Mouse (Mus musculus) heart, embryonic 13.5 days (tissue): ENCODE measurements around the gene Tsen15. TPM values are rescaled to one million over a fixed set of nuclear protein-coding genes. Genes with fewer than 3 reads are reported as not detected.

Experiments
- ATAC-seq: fragments of 200-750 bp; cut with Nextera tagmentation; 2 replicates; pipeline ENCODE4 v1.8.0; 2017; ENCODE audit warnings: moderate TSS enrichment; ENCODE audit not compliant: insufficient number of reproducible peaks, low FRiP score, low TSS enrichment; ENCODE audit errors: extremely low read depth
- H3K27ac ChIP-seq: fragments of 300-500 bp; sonication (generic); replicated peaks from 2 replicates; pipeline ENCODE4 v1.5.1; 2015; ENCODE audit warnings: moderate library complexity, mild to moderate bottlenecking, inconsistent platforms
- H3K27me3 ChIP-seq: fragments of 300-500 bp; sonication (generic); replicated peaks from 2 replicates; pipeline ENCODE4 v1.6.1; 2015; ENCODE audit warnings: mild to moderate bottlenecking, inconsistent platforms
- H3K36me3 ChIP-seq: fragments of 300-500 bp; sonication (generic); 2 replicates; pipeline ENCODE4 v1.6.1; 2015; ENCODE audit warnings: mild to moderate bottlenecking, inconsistent platforms
- H3K4me1 ChIP-seq: fragments of 300-500 bp; sonication (generic); 2 replicates; pipeline ENCODE4 v1.6.1; 2015; ENCODE audit warnings: inconsistent platforms
- H3K4me2 ChIP-seq: fragments of 300-500 bp; sonication (generic); 2 replicates; pipeline ENCODE4 v1.6.1; 2015; ENCODE audit warnings: inconsistent platforms, mild to moderate bottlenecking, moderate library complexity
- H3K4me3 ChIP-seq: fragments of 300-500 bp; sonication (generic); 2 replicates; pipeline ENCODE4 v1.5.1; 2015; ENCODE audit warnings: moderate library complexity, mild to moderate bottlenecking, inconsistent platforms
- H3K9ac ChIP-seq: fragments of 300-500 bp; sonication (generic); 2 replicates; pipeline ENCODE4 v1.6.1; 2015; ENCODE audit warnings: inconsistent platforms, mild to moderate bottlenecking, moderate library complexity
- H3K9me3 ChIP-seq: fragments of 300-500 bp; sonication (generic); 2 replicates; pipeline ENCODE4 v1.6.1; 2016; ENCODE audit warnings: inconsistent platforms
- WGBS: fragments of 180-500 bp; shearing (Covaris S2); methylation state at CpG from one replicate; pipeline ENCODE4 v1.1.7; 2015; ENCODE audit warnings: mixed read lengths; 5-methylcytosine and 5-hydroxymethylcytosine counted together
- polyA plus RNA-seq: library from polyadenylated mRNA; unstranded; fragments of >200 nt; fragmentation: Nextera tagmentation; extraction: Ambion mirVana; gene quantifications from 2 replicates; pipeline ENCODE4 v1.2.1, GENCODE M21; 2015

The Tsen15 gene
- polyA plus RNA-seq, 1 experiment from 2014 or later = 59.0 TPM

DNA sequence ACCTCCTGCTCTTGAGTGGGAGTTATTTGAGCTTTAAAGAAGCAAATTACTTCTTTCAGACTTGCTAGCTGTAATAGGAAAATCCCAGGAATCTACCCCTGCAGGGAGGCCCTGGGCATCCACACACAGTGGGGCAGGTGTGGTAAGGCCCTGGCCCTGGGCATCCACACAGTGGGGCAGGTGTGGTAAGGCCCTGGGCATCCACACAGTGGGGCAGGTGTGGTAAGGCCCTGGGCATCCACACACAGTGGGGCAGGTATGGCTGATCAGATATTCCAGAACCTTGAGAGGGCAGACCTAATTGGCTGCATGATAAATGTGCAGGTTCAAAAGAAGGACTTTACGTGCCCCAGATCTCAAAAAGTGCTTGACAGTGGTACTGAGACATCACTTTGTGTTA, 1.9 kb downstream of the Tsen15 start:
- H3K27me3 ChIP-seq = no peaks in the 10 kb centered on the region
- H3K4me1 ChIP-seq = peaks cover 6% of the 10 kb centered on the region; the same call in 1 of the 2 replicates
- 92% methylated on average over 1 of the region's 1 CpGs for WGBS
- H3K4me3 ChIP-seq = no peak overlapping the region
- H3K9ac ChIP-seq = no peak overlapping the region
- no peak overlapping the region for H3K4me2 ChIP-seq
- no peak overlapping the region for H3K27ac ChIP-seq
- peaks cover 30% of the 10 kb centered on the region for H3K36me3 ChIP-seq
- no peak for ATAC-seq
- H3K9me3 ChIP-seq = no peaks in the 10 kb centered on the region

DNA sequence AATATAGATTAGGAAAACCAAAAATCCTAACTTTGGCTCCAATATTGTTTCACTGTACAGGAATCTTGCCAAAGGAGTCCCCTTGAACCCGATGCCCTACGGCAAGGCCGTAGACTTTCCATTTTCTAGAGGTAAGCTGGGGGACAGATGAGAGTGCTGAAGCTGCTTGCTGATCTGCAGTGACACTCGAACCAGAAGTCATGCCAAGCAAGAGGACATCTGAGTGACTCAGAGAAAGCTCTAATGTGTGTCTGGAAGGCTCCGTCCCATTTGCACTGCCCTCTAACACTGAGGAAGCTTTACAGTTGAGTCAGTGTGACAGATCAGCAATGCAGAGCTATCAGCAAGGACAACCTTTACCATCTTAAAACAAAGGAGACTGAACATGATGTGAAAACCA, 8.2 kb downstream of the Tsen15 start:
- WGBS = 82% methylated on average over 5 of the region's 5 CpGs
- H3K27ac ChIP-seq = no peak overlapping the region
- H3K4me1 ChIP-seq = no peaks in the 10 kb centered on the region
- ATAC-seq = no peak
- no peak overlapping the region for H3K4me2 ChIP-seq
- no peaks in the 10 kb centered on the region for H3K9me3 ChIP-seq
- peaks cover 70% of the 10 kb centered on the region for H3K36me3 ChIP-seq
- no peak overlapping the region for H3K4me3 ChIP-seq
- no peak overlapping the region for H3K9ac ChIP-seq
- H3K27me3 ChIP-seq = no peaks in the 10 kb centered on the region

- Histone ChIP-seq H3K4me2 (peak overlapping the region; percentile 46), H3K4me3 (no peak overlapping the region), H3K9ac (peak overlapping the region; percentile 69; the same call in 1 of the 2 replicates), H3K36me3 (peaks cover 33% of the 10 kb centered on the region), H3K27ac (peak overlapping the region; percentile 89), H3K9me3 (no peaks in the 10 kb centered on the region), H3K4me1 (peaks cover 20% of the 10 kb centered on the region), H3K27me3 (no peaks in the 10 kb centered on the region)
- WGBS = 18% methylated on average over 4 of the region's 4 CpGs
- ATAC-seq = no peak
These were observed 17.3 kb downstream of the Tsen15 start for GRCm38 (mm10) chr1:152369139-152369538.

DNA sequence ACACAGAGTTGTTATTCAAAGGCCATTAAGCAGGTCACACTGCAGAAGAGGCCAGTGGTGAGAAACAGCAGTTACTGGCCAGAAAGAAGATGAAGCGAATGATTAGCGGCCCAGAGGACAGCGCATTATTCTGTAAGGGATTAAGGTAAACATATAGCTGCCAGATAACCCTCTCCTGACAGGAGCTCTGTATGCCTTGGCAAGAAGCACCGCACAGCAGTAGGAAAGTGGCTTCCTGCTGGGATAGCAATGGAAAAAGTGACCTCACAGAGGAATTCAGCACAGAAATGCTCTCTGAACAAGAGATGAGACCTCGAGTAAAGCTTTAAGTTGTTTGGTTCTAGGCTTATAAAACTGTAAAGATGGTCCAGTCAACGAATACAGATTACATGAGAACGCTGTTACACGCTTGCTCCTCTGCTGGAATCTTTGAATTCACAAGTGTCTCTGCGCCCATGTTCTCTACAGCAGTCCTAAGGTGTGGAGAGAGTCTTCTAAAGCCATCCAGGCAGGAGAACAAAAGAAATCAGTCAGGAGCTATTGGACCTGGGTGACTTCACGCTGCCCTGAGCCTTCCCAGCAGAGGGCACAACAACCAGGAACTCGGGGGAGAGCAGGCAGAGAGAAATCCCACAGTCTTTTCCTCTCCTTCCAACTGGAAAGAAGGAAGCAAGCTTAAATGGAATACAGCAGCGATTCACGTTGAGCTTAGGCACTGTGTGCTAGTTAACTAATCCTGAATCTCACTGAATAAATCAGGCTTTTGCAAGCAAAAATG, 18.0 kb downstream of the Tsen15 start:
- WGBS = 36% methylated on average over 13 of the region's 13 CpGs
- ATAC-seq = no peak
- no peaks in the 10 kb centered on the region for H3K27me3 ChIP-seq
- peak overlapping the region; percentile 46 for H3K4me2 ChIP-seq
- H3K4me3 ChIP-seq = no peak overlapping the region
- H3K36me3 ChIP-seq = peaks cover 28% of the 10 kb centered on the region
- H3K4me1 ChIP-seq = peaks cover 20% of the 10 kb centered on the region
- no peaks in the 10 kb centered on the region for H3K9me3 ChIP-seq
- peak overlapping the region; percentile 89 for H3K27ac ChIP-seq
- peak overlapping the region; percentile 69 for H3K9ac ChIP-seq

DNA sequence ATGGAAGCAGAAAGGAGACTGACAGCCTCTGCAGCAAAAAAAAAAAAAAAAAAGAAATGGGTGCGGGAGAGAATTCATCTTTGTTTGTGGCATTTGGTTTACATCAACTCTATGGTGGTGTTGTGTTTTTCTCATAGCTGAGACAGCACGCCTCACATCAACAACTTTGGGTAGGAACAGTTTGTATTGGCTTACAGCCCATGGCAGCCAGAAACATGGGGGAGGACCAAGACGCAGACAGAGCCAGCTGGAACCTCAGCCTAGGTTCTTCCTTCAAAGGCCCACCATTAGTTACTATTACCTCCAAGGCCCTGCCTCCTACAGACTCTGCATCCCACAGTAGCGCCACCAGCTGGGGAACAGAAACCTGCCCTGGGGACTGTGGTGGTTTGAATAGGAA, 29.8 kb downstream of the Tsen15 start:
- no peak overlapping the region for H3K9ac ChIP-seq
- H3K9me3 ChIP-seq = no peaks in the 10 kb centered on the region
- no peak overlapping the region for H3K27ac ChIP-seq
- H3K4me1 ChIP-seq = peaks cover 5% of the 10 kb centered on the region
- no peak overlapping the region for H3K4me2 ChIP-seq
- no peaks in the 10 kb centered on the region for H3K27me3 ChIP-seq
- WGBS = 62% methylated on average over 4 of the region's 4 CpGs
- H3K36me3 ChIP-seq = no peaks in the 10 kb centered on the region
- H3K4me3 ChIP-seq = no peak overlapping the region
- ATAC-seq = no peak

- ATAC-seq = no peak
- H3K36me3 ChIP-seq = no peaks in the 10 kb centered on the region
- no peak overlapping the region for H3K27ac ChIP-seq
- H3K4me3 ChIP-seq = no peak overlapping the region
- no peak overlapping the region for H3K4me2 ChIP-seq
- H3K27me3 ChIP-seq = no peaks in the 10 kb centered on the region
- H3K9ac ChIP-seq = no peak overlapping the region
- H3K9me3 ChIP-seq = no peaks in the 10 kb centered on the region
- peaks cover 5% of the 10 kb centered on the region; the same call in 1 of the 2 replicates for H3K4me1 ChIP-seq
These were observed 38.5 kb downstream of the Tsen15 start for GRCm38 (mm10) chr1:152347946-152348345.

DNA sequence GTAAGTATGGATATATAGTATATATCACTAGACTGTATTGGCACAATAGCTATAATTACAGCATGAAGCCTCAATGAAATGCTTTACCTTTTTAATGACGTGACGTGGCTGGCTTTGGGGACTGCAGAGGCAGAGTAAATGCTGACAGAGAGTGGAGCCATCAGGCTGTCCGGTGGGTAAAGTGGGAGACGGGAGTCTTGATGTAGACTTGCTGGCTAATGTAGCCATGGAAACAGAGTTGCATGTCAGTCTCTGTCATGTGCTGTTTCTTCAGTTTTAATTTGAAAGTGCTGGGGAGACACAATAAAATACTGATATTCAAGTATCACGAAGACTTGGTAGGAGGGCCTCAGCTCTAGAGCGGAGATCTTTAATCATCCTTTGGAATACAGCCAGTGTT, 62.5 kb downstream of the Tsen15 start:
- Histone ChIP-seq H3K4me3 (no peak overlapping the region), H3K36me3 (no peaks in the 10 kb centered on the region), H3K4me1 (no peaks in the 10 kb centered on the region), H3K9me3 (no peaks in the 10 kb centered on the region), H3K27me3 (no peaks in the 10 kb centered on the region), H3K9ac (no peak overlapping the region), H3K27ac (no peak overlapping the region), H3K4me2 (no peak overlapping the region)
- no peak for ATAC-seq
- 77% methylated on average over 6 of the region's 6 CpGs for WGBS

Other genes starting within 250 kb of the Tsen15 start
- 3.0 and 3.2 TPM in 2 replicates for gene Colgalt2, start 13.1 kb upstream of the Tsen15 start, polyA plus RNA-seq